Mouse (Mus musculus): ENCODE measurements at regions not wholly inside any gene's neighbourhood (a gene's known extent, or its start where the extent isn't known, plus 50 kb on each side); places are given as distances from the start of the nearest gene placed in this dataset.

DNA sequence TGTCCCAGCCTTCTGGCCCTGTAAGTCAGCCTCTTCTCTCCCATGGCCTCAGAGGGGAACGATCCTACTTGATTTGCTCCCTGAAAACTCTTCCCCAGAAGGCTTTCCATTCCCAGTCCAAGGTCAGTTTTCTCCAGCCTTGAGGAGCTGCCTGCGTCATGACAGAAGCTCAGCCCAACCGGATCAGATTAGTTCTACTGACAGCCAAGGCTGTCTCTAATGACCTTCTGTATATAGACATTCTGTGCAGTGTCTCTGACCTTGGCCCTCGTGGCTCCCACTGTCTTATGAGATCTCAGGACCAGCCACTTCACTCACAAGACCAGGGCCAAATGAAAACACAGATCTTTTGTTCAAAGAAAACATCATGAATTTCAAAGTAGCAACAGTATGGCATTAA lies 166.6 kb upstream of the Cited2 start:
- no peaks in the 10 kb centered on the region for H3K9me3 ChIP-seq
- H3K9ac ChIP-seq: no peak overlapping the region
- no peak overlapping the region for H3K4me3 ChIP-seq
- no peaks in the 10 kb centered on the region for H3K4me1 ChIP-seq (replicated peaks)
- 86% methylated on average over 4 of the region's 4 CpGs for WGBS
- H3K27ac ChIP-seq (replicated peaks): no peak overlapping the region
- no peaks in the 10 kb centered on the region for H3K27me3 ChIP-seq
- H3K4me2 ChIP-seq: no peak overlapping the region
- H3K36me3 ChIP-seq: no peaks in the 10 kb centered on the region
- ATAC-seq (ENCODE audit: low read depth): no peak

DNA sequence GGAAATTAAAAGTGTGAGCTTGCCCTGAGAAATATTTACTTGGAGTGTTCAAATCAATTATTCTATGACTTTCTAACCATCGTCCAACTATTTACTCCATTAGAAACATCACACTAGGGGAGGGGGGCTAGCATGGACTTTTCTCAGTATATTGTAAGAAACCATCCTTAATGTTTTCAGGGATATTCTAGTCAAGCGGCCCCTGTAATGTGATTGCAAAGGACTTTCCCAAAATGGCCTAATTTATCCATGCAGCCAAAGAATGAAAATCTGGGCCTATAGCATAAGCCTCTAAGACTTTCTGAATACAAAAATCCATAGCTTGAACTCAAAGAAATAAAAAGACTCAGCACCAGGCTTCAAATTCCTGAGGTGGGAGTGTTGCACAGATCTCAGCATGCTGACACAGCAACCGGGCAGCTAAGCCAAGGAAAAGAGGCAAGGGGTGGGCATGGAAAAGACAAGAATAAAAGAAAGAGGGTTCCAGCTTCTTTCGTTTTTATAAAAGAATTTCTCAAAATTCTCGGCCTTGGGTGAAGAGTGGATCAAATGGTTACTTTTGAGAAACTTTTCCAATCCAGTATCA lies 163.6 kb upstream of the Cited2 start:
- Histone ChIP-seq H3K4me3 (no peak overlapping the region), H3K27ac (replicated peaks) (no peak overlapping the region), H3K27me3 (no peaks in the 10 kb centered on the region), H3K36me3 (no peaks in the 10 kb centered on the region), H3K4me1 (replicated peaks) (peaks cover 8% of the 10 kb centered on the region; the same call in 1 of the 2 replicates), H3K4me2 (no peak overlapping the region), H3K9me3 (no peaks in the 10 kb centered on the region), H3K9ac (no peak overlapping the region)
- 69% methylated on average over 5 of the region's 5 CpGs for WGBS
- no peak for ATAC-seq (ENCODE audit: low read depth)

DNA sequence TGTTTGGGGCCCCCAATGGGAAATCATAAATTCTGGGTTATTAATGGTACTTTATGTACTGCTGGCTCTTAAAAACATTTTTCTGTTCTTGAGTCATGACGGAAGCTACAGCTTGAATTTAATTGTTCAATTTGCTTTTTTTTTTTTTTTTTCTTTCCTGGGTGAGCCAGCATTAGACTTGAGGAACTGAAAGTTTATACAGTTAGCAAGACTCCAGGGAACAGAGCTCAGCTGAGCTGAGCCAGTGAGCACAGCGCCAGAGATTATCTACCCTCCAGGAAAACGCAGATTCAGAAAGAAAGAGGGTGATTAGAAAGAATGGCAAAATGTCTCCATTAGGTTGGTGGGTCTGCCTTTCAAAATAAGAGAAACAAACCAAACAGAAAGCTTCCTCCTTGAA lies 163.0 kb upstream of the Cited2 start:
- H3K9ac ChIP-seq: no peak overlapping the region
- ATAC-seq (ENCODE audit: low read depth): no peak
- 64% methylated on average over 3 of the region's 3 CpGs for whole genome bisulfite sequencing
- H3K36me3 ChIP-seq: no peaks in the 10 kb centered on the region
- no peak overlapping the region for H3K4me2 ChIP-seq
- H3K27ac ChIP-seq (replicated peaks): no peak overlapping the region
- H3K9me3 ChIP-seq: no peaks in the 10 kb centered on the region
- no peaks in the 10 kb centered on the region for H3K27me3 ChIP-seq
- peaks cover 8% of the 10 kb centered on the region; the same call in 1 of the 2 replicates for H3K4me1 ChIP-seq (replicated peaks)
- H3K4me3 ChIP-seq: no peak overlapping the region

DNA sequence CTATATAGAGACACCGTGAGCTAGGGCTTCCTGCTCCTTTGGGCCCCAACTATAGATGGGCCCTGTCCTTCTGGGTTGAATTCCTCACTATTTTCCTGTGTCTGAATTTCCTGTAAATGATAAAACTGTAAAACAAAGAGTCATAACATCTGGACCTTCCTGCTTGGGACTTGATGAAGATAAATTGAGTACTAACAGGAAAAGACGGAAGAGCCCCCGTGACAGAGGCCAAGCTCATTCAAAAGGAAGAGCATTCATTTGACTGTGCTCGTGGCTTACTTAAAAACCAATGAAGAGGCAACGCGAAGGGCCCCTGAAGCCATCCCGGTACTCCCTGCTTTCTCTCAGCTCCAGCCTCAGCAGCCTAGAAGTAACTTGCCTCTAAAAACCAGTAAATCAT lies 161.6 kb upstream of the Cited2 start:
- no peak overlapping the region for H3K9ac ChIP-seq
- H3K27ac ChIP-seq (replicated peaks): no peak overlapping the region
- H3K4me2 ChIP-seq: no peak overlapping the region
- H3K4me1 ChIP-seq (replicated peaks): peaks cover 8% of the 10 kb centered on the region; the same call in 1 of the 2 replicates
- no peaks in the 10 kb centered on the region for H3K36me3 ChIP-seq
- WGBS: 67% methylated on average over 7 of the region's 7 CpGs
- no peaks in the 10 kb centered on the region for H3K27me3 ChIP-seq
- no peak overlapping the region for H3K4me3 ChIP-seq
- no peak for ATAC-seq (ENCODE audit: low read depth)
- no peaks in the 10 kb centered on the region for H3K9me3 ChIP-seq

DNA sequence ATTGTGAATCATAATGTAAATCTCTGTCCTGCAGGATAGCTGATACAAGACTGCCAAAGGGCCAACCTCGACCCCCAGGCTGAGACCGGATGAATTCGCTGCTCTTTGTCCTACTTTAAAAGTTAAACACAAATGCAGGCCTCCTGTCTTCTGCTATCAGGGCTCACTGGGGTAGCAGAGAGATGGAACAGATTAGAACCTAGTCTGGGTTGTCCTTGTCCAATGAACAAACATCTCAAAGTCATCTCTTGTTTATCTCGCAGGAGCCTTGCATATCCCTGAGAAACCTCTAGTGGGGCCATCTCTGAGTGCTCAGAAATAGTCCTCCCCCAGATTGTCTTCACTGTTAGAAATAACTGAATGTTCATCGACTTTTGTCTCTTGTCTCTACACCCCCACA lies 161.0 kb upstream of the Cited2 start:
- no peak overlapping the region for H3K27ac ChIP-seq (replicated peaks)
- H3K9me3 ChIP-seq: no peaks in the 10 kb centered on the region
- 89% methylated on average over 5 of the region's 5 CpGs for WGBS
- no peaks in the 10 kb centered on the region for H3K36me3 ChIP-seq
- H3K4me3 ChIP-seq: no peak overlapping the region
- no peaks in the 10 kb centered on the region for H3K27me3 ChIP-seq
- H3K4me2 ChIP-seq: no peak overlapping the region
- ATAC-seq (ENCODE audit: low read depth): no peak
- H3K9ac ChIP-seq: no peak overlapping the region
- peaks cover 8% of the 10 kb centered on the region; the same call in 1 of the 2 replicates for H3K4me1 ChIP-seq (replicated peaks)

DNA sequence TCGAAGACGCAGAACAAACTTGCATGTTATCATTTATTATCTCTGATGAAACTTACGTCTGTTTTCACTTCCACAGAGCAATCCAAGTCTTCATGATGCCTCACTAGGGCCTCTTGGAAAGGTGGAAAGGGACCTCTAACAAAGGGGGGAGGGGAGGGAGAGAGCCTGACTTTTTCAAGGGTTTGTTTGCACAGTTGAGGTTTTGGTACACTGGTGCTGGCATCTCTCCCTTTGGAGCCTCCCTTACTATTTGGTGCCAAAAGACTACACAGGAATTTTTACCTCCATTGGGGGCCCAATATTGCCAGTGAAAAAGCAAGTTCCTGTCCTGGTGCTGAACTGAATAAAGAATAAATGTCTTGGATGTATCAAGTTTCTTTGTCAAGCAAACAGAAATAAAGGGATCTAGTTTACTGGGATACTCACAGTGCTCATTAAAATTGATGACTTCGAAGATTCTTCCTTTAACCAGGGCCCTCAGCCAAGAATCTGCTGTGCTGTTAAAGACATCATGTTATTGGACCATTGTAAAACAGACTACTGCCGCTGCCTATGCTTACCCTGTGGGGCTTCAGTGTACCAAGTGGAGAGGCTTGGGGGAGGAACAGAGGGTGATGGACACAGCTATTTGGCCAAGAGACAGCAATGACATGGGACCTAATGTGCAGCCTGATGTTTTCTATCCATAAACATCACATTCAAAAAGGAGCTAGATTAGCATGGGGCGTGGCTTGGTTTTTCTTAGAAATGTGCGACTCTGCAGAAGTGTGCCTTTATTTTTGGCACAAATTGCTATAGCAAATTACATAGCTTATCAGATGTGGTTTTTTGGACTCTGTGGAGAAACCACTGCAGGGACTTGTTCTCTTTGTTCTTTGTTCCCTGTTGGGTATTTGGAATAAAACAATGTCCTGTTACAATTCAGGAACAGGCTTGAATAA lies 160.3 kb upstream of the Cited2 start:
- Histone ChIP-seq H3K27ac (replicated peaks) (no peak overlapping the region), H3K4me3 (no peak overlapping the region), H3K4me1 (replicated peaks) (peaks cover 8% of the 10 kb centered on the region; the same call in 1 of the 2 replicates), H3K9me3 (no peaks in the 10 kb centered on the region), H3K9ac (no peak overlapping the region), H3K27me3 (no peaks in the 10 kb centered on the region), H3K36me3 (no peaks in the 10 kb centered on the region), H3K4me2 (no peak overlapping the region)
- ATAC-seq (ENCODE audit: low read depth): no peak
- WGBS: 75% methylated on average over 7 of the region's 7 CpGs

DNA sequence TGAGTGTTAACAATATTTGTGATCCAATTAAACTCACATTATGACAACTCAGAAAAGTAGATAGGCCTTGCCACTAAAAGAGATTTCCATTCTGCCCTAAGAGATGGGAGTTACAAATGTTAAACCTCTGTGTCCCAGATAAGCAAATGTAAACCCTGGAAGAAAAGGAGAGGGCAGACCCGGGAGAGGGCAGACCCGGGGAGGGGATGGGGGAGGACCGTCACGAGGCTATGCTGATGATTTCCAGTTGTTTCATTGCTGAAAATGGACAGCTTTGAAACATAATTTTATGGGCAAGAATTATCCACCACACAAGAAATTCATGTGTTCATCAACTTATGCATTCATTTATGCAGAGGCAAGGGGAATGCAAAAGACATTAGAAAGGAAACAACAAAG lies 159.7 kb upstream of the Cited2 start:
- Histone ChIP-seq H3K27ac (replicated peaks) (no peak overlapping the region), H3K4me2 (no peak overlapping the region), H3K9me3 (no peaks in the 10 kb centered on the region), H3K4me1 (replicated peaks) (peaks cover 8% of the 10 kb centered on the region; the same call in 1 of the 2 replicates), H3K4me3 (no peak overlapping the region), H3K36me3 (no peaks in the 10 kb centered on the region), H3K9ac (no peak overlapping the region), H3K27me3 (no peaks in the 10 kb centered on the region)
- ATAC-seq (ENCODE audit: low read depth): no peak
- WGBS: 76% methylated on average over 4 of the region's 4 CpGs

DNA sequence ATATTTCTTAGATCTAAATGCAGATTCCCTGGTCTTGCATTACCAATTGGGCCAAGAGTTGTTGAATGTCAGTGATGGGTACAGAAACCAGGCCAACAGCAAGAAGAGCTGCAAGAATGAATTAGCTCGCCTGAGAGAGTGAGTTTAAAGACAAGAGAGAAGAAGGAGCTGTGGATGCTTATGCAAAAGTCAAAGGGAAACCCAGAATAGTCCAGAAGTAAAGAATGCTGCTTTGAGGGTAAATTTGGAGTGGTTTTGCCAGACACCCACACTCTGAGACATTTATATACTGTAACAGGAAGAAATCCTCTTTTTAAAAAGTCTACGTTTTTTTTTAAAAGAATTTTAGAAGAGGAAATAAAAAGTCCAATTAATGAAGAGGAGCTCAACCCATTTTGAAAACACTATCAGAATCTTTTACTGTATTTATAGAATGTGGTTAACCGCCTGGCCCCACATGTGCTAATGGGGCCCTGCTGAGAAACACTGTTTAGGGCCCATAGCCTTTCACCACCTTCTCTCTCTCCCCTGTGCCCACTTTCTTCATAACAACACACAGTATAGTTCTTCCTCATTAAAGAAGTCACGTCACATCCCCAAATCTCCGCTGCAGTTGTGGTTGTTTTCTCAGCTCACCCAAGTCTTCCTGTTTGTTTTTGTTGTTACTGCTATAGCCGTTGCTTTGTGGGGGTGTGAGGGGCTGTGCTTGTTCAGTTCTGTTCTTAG lies 158.0 kb upstream of the Cited2 start:
- Histone ChIP-seq H3K27ac (replicated peaks) (no peak overlapping the region), H3K9ac (no peak overlapping the region), H3K9me3 (no peaks in the 10 kb centered on the region), H3K4me1 (replicated peaks) (peaks cover 8% of the 10 kb centered on the region; the same call in 1 of the 2 replicates), H3K4me3 (no peak overlapping the region), H3K4me2 (no peak overlapping the region), H3K27me3 (no peaks in the 10 kb centered on the region), H3K36me3 (no peaks in the 10 kb centered on the region)
- WGBS: 55% methylated on average over 6 of the region's 6 CpGs
- ATAC-seq (ENCODE audit: low read depth): no peak

DNA sequence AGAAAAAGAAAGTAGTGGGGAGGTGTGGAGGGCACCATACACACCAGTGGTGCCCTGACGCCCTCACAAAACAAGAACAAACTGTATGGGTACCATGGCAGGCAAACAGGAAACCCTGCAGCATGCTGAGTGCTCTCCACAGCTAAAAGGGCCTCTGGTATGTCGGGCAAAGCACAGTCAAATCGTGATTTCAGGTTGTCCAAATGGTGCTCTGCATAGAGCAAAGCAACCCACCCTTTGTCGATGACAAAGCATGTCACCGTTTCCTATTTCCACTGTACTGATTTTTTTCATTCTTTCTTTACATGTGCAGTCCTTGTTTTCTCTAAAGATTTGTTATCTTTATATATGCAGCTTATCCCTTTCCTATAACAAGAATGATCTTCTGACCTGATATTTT lies 156.0 kb upstream of the Cited2 start:
- no peak overlapping the region for H3K27ac ChIP-seq (replicated peaks)
- H3K4me3 ChIP-seq: no peak overlapping the region
- no peak overlapping the region for H3K9ac ChIP-seq
- 94% methylated on average over 5 of the region's 5 CpGs for WGBS
- peaks cover 8% of the 10 kb centered on the region; the same call in 1 of the 2 replicates for H3K4me1 ChIP-seq (replicated peaks)
- H3K27me3 ChIP-seq: no peaks in the 10 kb centered on the region
- no peaks in the 10 kb centered on the region for H3K36me3 ChIP-seq
- no peak overlapping the region for H3K4me2 ChIP-seq
- no peak for ATAC-seq (ENCODE audit: low read depth)
- H3K9me3 ChIP-seq: no peaks in the 10 kb centered on the region

DNA sequence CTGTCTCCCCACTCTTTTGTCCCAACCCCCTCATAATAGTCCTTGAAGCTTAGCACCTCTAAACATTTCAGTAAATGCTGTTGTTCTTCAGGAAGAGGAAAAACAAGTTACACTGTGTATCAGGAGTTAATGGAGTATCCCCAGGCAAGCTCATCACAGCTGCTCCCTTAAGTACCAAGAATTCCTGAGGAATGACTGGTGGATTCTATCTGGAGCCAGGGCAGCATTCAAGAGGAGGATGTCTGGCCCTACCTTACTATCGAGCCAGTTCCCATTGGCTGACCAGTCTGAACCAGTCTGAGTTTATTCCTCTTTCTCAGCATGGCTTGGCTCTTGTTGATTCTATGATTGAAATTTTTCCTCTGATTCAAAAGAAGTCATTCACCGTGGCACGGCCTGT lies 155.4 kb upstream of the Cited2 start:
- no peak for ATAC-seq (ENCODE audit: low read depth)
- H3K4me3 ChIP-seq: no peak overlapping the region
- H3K4me2 ChIP-seq: no peak overlapping the region
- no peaks in the 10 kb centered on the region for H3K27me3 ChIP-seq
- no peak overlapping the region for H3K27ac ChIP-seq (replicated peaks)
- no peaks in the 10 kb centered on the region for H3K36me3 ChIP-seq
- WGBS: 84% methylated on average over 3 of the region's 3 CpGs
- H3K9ac ChIP-seq: no peak overlapping the region
- peaks cover 5% of the 10 kb centered on the region; the same call in 1 of the 2 replicates for H3K4me1 ChIP-seq (replicated peaks)
- no peaks in the 10 kb centered on the region for H3K9me3 ChIP-seq

DNA sequence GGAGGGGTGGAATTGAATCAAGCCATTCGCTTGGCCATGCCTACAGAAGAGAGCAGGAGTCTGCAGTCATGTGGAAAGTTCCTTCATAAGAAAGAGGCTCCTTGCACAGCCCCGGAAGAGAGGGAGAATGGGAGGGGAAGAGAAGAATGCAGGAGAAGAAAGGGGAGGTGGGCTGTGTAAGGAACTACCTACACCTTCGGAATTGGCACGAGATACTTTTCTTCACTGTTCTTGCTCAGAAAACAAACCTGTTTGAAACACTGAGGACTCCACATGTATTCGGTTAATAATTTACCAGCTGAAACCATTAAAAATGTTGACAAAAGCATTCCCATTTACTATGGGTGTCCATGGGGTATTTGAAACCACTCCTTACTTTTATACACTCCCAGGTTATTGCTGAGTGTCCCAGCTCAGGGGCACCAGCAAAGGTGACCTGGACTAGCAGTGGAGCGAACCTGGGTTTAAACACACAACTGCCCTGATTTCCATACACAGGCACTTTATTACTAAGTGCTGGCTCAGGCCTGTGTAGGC lies 153.4 kb upstream of the Cited2 start:
- no peak overlapping the region for H3K27ac ChIP-seq (replicated peaks)
- H3K9ac ChIP-seq: no peak overlapping the region
- H3K36me3 ChIP-seq: no peaks in the 10 kb centered on the region
- no peaks in the 10 kb centered on the region for H3K9me3 ChIP-seq
- no peak for ATAC-seq (ENCODE audit: low read depth)
- H3K27me3 ChIP-seq: no peaks in the 10 kb centered on the region
- no peaks in the 10 kb centered on the region for H3K4me1 ChIP-seq (replicated peaks)
- no peak overlapping the region for H3K4me3 ChIP-seq
- no peak overlapping the region for H3K4me2 ChIP-seq
- 86% methylated on average over 6 of the region's 6 CpGs for WGBS

DNA sequence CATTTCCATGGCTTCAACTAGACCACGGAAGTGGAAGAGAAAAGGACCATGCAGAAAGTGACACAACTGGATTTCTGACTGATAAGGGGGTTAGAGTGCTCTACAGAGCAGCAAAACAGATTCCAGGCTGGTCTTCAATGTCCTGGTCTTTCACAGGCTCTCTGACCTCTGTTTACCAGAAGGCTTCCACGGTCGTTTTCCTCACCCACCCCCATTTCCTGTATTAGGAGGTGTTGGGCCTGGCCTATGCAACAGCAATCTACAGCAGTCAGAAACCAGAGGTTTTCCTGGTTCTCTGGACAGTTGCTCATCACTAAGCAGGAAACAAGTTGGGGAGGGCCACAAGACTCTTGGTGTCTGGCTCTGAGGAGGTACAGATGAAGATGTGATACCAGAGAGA lies 148.1 kb upstream of the Cited2 start:
- ATAC-seq (ENCODE audit: low read depth): no peak
- H3K9me3 ChIP-seq: no peaks in the 10 kb centered on the region
- H3K9ac ChIP-seq: no peak overlapping the region
- no peak overlapping the region for H3K4me3 ChIP-seq
- H3K4me2 ChIP-seq: no peak overlapping the region
- H3K4me1 ChIP-seq (replicated peaks): no peaks in the 10 kb centered on the region
- no peaks in the 10 kb centered on the region for H3K36me3 ChIP-seq
- H3K27ac ChIP-seq (replicated peaks): no peak overlapping the region
- WGBS: 75% methylated on average over 3 of the region's 3 CpGs
- no peaks in the 10 kb centered on the region for H3K27me3 ChIP-seq

Data from neural tube, embryonic 13.5 days (tissue).